Mouse (Mus musculus) intestine, postnatal 0 days (tissue): Measurements from ENCODE around the gene Sgsm1. TPM values are rescaled to one million over a fixed set of nuclear protein-coding genes. Genes with fewer than 3 reads are reported as not detected.

Experiments used
- ATAC-seq: fragments of 200-750 bp; cut with Nextera tagmentation; 2 replicates; pipeline ENCODE4 v1.8.0; 2017; ENCODE audit warnings: mild to moderate bottlenecking, moderate TSS enrichment, moderate library complexity
- H3K27ac ChIP-seq: fragments of 300-500 bp; sonication (generic); 2 replicates; pipeline ENCODE4 v1.5.1; 2014; ENCODE audit warnings: mild to moderate bottlenecking, low read depth, low read length, moderate library complexity
- H3K27me3 ChIP-seq: fragments of 300-500 bp; sonication (generic); replicated peaks from 2 replicates; pipeline ENCODE4 v1.6.1; 2014; ENCODE audit warnings: low read length, mixed read lengths; ENCODE audit not compliant: control insufficient read depth, insufficient read depth
- H3K36me3 ChIP-seq: fragments of 300-500 bp; sonication (generic); 2 replicates; pipeline ENCODE4 v1.6.1; 2014; ENCODE audit warnings: mild to moderate bottlenecking, moderate library complexity; ENCODE audit not compliant: control insufficient read depth, insufficient read depth
- H3K4me1 ChIP-seq: fragments of 300-500 bp; sonication (generic); replicated peaks from 2 replicates; pipeline ENCODE4 v1.6.1; 2014; ENCODE audit warnings: antibody characterized with exemption, low read length, mixed read lengths; ENCODE audit not compliant: control insufficient read depth, insufficient read depth
- H3K4me2 ChIP-seq: fragments of 300-500 bp; sonication (generic); replicated peaks from 2 replicates; pipeline ENCODE4 v1.6.1; 2014; ENCODE audit warnings: low read depth, mild to moderate bottlenecking, moderate library complexity
- H3K4me3 ChIP-seq: fragments of 300-500 bp; sonication (generic); 2 replicates; pipeline ENCODE4 v1.5.1; 2014; ENCODE audit warnings: low read depth, low read length
- H3K9ac ChIP-seq: fragments of 300-500 bp; sonication (generic); 2 replicates; pipeline ENCODE4 v1.6.1; 2014; ENCODE audit warnings: mild to moderate bottlenecking, low read depth, low read length
- H3K9me3 ChIP-seq: fragments of 300-500 bp; sonication (generic); 2 replicates; pipeline ENCODE4 v1.6.1; 2016; ENCODE audit warnings: mixed run types; ENCODE audit not compliant: control insufficient read depth
- CTCF ChIP-seq: sonication (generic); IDR thresholded peaks from 2 replicates; pipeline ENCODE4 v1.5.1; 2016; ENCODE audit warnings: low read depth, mild to moderate bottlenecking, control low read depth, antibody characterized with exemption, moderate library complexity
- WGBS: fragments of 180-500 bp; shearing (Covaris S2); extraction: QIAGEN DNeasy Blood & Tissue Kit; methylation state at CpG from one replicate; pipeline ENCODE4 v1.1.7; 2014; 5-methylcytosine and 5-hydroxymethylcytosine counted together
- polyA plus RNA-seq: library from polyadenylated mRNA; unstranded; fragments of >200 nt; fragmentation: Nextera tagmentation; extraction: Ambion mirVana; gene quantifications from 2 replicates; pipeline ENCODE4 v1.2.1, GENCODE M21; 2015

The Sgsm1 gene
- polyA plus RNA-seq, 1 experiment from 2014 or later = 4.0 TPM

DNA sequence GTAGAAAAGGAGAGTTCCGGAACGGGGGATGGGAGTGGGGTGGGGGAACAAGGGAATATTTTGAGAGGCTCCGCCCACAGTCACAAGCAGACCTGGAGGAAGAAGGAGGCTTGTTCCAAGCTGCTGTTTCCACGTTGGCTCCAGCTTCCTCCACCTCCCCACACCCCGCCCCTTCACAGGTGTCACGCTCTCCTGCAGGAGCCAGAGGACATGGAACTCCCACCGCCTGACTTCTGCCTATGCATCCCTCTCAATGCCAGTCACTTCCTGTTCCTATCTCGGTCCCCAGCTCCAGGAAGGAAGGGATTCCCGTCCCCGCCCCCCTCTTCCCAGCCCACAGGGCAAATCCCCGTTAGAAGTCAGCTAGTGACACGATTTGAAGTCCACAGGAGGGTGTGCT, 12.5 kb downstream of the Sgsm1 start:
- no peak for TF ChIP-seq CTCF
- ATAC-seq = no peak
- Histone ChIP-seq H3K4me3 (no peak overlapping the region), H3K27me3 (no peaks in the 10 kb centered on the region), H3K4me1 (no peaks in the 10 kb centered on the region), H3K9me3 (no peaks in the 10 kb centered on the region), H3K9ac (no peak overlapping the region), H3K36me3 (no peaks in the 10 kb centered on the region), H3K4me2 (peak overlapping the region; percentile 45), H3K27ac (no peak overlapping the region)
- 18% methylated on average over 12 of the region's 12 CpGs for WGBS

DNA sequence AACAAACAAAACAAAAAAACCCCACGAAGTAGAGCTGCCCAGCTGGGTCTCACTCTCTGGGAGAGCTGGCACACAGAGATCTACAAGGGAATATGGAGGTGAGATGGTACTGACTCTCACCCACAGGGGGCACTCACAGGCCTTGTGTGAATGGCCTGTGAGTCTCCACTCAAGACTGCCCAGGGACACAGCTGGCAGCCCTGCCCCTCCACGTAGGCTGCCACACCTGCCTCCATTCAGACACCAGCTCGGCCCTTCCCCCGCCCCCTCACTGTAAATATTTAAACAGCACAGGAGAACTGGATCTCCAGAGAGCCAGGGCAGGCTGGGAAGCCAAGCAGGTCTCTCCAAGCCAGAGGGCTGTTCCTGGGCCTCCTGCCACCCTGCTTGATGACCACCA, 14.8 kb downstream of the Sgsm1 start:
- Histone ChIP-seq H3K9me3 (no peaks in the 10 kb centered on the region), H3K4me3 (no peak overlapping the region), H3K9ac (no peak overlapping the region), H3K36me3 (no peaks in the 10 kb centered on the region), H3K4me2 (no peak overlapping the region), H3K27ac (no peak overlapping the region), H3K4me1 (no peaks in the 10 kb centered on the region), H3K27me3 (no peaks in the 10 kb centered on the region)
- TF ChIP-seq CTCF = peak; percentile 80
- ATAC-seq = peak; percentile 91
- 9% methylated on average over 4 of the region's 4 CpGs for WGBS

DNA sequence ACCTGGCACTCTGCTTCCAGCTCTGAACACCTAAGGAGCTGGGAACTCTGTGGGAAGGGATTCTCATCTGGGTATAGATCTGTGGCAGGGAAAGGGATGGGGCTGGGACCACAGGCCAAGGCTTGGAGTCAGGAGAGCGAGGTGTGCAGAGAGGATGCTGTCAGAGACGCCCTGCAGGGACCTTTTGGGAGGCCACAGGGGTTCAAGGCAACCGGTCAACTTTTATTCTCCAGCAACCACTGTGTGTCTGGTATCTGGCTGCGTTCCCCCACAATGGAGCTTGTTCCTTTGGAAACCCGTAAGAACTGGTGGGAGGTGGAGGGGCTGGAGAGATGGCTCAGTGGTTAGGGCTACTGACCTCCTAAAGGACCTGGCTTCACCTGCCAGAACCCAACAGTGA, 16.0 kb downstream of the Sgsm1 start:
- Histone ChIP-seq H3K36me3 (no peaks in the 10 kb centered on the region), H3K4me3 (no peak overlapping the region), H3K9me3 (no peaks in the 10 kb centered on the region), H3K9ac (no peak overlapping the region), H3K4me2 (no peak overlapping the region), H3K27me3 (no peaks in the 10 kb centered on the region), H3K27ac (no peak overlapping the region), H3K4me1 (no peaks in the 10 kb centered on the region)
- ATAC-seq = no peak
- TF ChIP-seq CTCF = no peak
- WGBS = 84% methylated on average over 5 of the region's 5 CpGs

DNA sequence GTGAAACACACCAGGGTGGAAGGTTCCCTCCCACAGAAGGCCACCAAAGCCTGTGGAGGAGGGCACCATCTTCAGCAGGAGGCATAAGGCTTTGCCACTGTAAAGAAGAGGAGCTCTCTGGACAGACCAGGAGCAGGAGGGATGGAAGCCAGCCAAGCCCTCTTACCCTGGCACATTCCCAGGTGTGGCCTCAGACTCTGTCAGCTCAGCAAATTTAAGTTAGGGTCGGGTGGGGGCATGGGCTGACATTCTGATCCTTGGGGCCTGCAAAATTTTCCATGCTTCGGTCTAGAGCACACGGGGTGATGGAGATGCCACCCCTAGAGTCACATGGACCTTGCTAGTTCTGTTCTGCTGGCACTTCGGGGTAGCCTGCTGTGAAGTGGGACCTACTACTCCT, 17.1 kb downstream of the Sgsm1 start:
- H3K27me3 ChIP-seq = 0 out of 2 replicates have a peak, but pooled peaks cover 5% of the 10 kb centered on the region
- 83% methylated on average over 4 of the region's 4 CpGs for WGBS
- no peak overlapping the region for H3K9ac ChIP-seq
- no peak for TF ChIP-seq CTCF
- H3K4me3 ChIP-seq = no peak overlapping the region
- H3K4me2 ChIP-seq = no peak overlapping the region
- H3K9me3 ChIP-seq = no peaks in the 10 kb centered on the region
- H3K36me3 ChIP-seq = no peaks in the 10 kb centered on the region
- no peak overlapping the region for H3K27ac ChIP-seq
- no peak for ATAC-seq
- H3K4me1 ChIP-seq = no peaks in the 10 kb centered on the region

DNA sequence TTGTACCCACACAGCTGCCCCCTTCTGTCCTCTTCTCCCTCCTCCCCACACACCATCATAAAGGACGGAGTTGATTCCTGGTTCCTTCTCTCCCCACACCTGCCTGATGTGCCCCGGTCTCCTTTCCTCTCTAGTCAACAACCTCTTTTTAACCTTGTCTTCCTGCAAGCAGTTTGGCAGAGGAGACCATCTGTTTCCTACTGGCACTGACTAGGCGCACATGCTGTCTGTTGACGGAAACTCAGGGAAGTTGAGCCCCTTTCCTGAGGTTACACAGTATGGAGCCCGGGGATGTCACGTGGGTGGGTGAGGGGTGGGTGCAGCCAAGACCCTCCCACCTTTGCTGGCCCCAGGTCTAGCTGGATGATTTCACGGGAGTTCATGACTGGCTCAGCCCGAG, 17.8 kb downstream of the Sgsm1 start:
- Histone ChIP-seq H3K4me3 (no peak overlapping the region), H3K4me2 (no peak overlapping the region), H3K27me3 (peaks cover 11% of the 10 kb centered on the region; the same call in 1 of the 2 replicates), H3K27ac (no peak overlapping the region), H3K9me3 (no peaks in the 10 kb centered on the region), H3K9ac (no peak overlapping the region), H3K4me1 (no peaks in the 10 kb centered on the region), H3K36me3 (no peaks in the 10 kb centered on the region)
- no peak for ATAC-seq
- TF ChIP-seq CTCF = no peak
- 69% methylated on average over 8 of the region's 8 CpGs for whole genome bisulfite sequencing

DNA sequence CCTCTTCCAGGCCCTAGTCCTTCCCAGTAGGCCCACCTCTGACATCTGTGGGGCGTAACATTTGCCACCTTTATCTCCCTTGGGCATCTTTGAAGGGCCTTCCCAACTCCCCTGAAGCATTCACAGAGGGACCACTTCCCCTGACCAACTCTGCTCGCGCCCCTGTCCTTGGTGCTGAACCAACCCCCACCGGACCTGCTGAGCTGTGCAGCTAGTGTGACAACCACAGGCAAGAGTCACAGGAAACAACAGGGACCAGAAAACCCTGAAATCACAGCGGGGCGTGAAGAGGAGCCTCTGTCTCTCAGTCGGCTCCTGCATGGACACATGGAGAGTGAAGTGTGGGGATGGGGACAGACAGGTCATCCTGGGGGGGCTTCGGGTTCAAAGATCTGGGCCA, 18.4 kb downstream of the Sgsm1 start:
- 14% methylated on average over 8 of the region's 8 CpGs for WGBS
- no peak for ATAC-seq

DNA sequence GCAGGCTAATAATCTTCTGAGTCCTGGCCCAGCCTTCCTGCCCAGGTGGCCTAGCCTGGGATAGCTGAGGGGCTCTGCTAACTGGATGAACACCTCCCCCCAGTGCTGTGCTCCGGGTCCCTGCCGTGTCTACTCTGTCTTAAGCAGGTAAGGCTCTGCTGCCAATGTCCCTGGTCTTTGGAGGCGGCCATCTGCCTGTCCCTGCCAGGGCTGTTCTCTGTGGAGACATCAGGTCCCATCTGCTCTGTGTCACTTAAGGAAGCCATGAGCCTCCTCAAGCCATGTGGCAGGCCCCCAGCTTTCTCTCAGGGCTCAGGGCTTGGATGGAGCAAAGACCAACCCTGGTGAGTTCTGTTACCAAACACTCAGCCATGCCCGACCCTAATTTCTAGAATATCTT, 19.5 kb downstream of the Sgsm1 start:
- Histone ChIP-seq H3K27me3 (peaks cover 23% of the 10 kb centered on the region), H3K4me3 (no peak overlapping the region), H3K4me1 (no peaks in the 10 kb centered on the region), H3K9ac (no peak overlapping the region), H3K4me2 (no peak overlapping the region), H3K27ac (no peak overlapping the region), H3K36me3 (no peaks in the 10 kb centered on the region), H3K9me3 (no peaks in the 10 kb centered on the region)
- WGBS = 84% methylated on average over 4 of the region's 4 CpGs
- no peak for TF ChIP-seq CTCF
- no peak for ATAC-seq

More for the DNA sequence above, 18.4 kb downstream of the Sgsm1 start:
- H3K36me3 ChIP-seq = no peaks in the 10 kb centered on the region
- no peak overlapping the region for H3K9ac ChIP-seq
- peaks cover 18% of the 10 kb centered on the region for H3K27me3 ChIP-seq
- H3K9me3 ChIP-seq = no peaks in the 10 kb centered on the region
- H3K4me3 ChIP-seq = no peak overlapping the region
- H3K27ac ChIP-seq = no peak overlapping the region
- no peak for TF ChIP-seq CTCF
- no peaks in the 10 kb centered on the region for H3K4me1 ChIP-seq
- no peak overlapping the region for H3K4me2 ChIP-seq
